Mouse (Mus musculus): ENCODE data around the gene Pigl.

GRCm38 (mm10) chr11:62457891-62458270 is 379 bp upstream of the Pigl start:
- no peak for TF ChIP-seq POLR2A (IDR thresholded peaks at IDR 0.05; ENCODE audit: low read depth, low read length)
- no peak for TF ChIP-seq CTCF (IDR thresholded peaks at IDR 0.05; ENCODE audit: extremely low read depth, insufficient read length, insufficient replicate concordance, low read depth, low read length)
